Comparison of ENCODE assay signal across 7 mouse cellular contexts in genomic region chrX:107815502-107816217, GRCm38 (mm10). TPM values are rescaled to one million over a fixed set of nuclear protein-coding genes. Genes with fewer than 3 reads are reported as not detected.
DNase-seq lines count a peak whose midpoint lies in the region; ATAC-seq and TF ChIP-seq lines count a peak whose summit lies in the region.

No protein-coding gene starts in this region.

- H3K4me3 ChIP-seq in ES-E14 (ENCODE audit: insufficient read depth in 1 of 2, low read depth in 1 of 2, low read length in 2 of 2, poor library complexity in 1 of 2, severe bottlenecking in 1 of 2) = peak overlapping the region; percentile 54 to 72; a peak in 3 of 4 replicates
- H3K4me3 ChIP-seq in lung, postnatal 0 days (ENCODE audit: low read depth, low read length) = peak overlapping the region; percentile 61

- no peak for TF ChIP-seq CTCF in brain, embryonic 14.5 days (IDR thresholded peaks at IDR 0.05; ENCODE audit: borderline replicate concordance, extremely low read depth, insufficient read depth, insufficient read length)
- TF ChIP-seq CTCF in lung, postnatal 0 days (IDR thresholded peaks at IDR 0.05) = no peak

- H3K9me3 ChIP-seq in ES-E14 (ENCODE audit: control insufficient read depth, insufficient read depth, low read depth, low read length) = no peaks in the 10 kb centered on the region
- no peaks in the 10 kb centered on the region for H3K9me3 ChIP-seq in lung, postnatal 0 days (ENCODE audit: low read length)

- TF ChIP-seq EP300 in lung, postnatal 0 days (IDR thresholded peaks at IDR 0.05) = no peak

- peak overlapping the region; percentile 56 for H3K4me2 ChIP-seq in lung, postnatal 0 days (replicated peaks; ENCODE audit: low read depth, low read length)

- intact Hi-C loops in heart, postnatal 25 days (cut with DNase I) = loop anchor here (2.0 kb wide), 1 partner anchor 723 kb away; no protein-coding TSS in a partner anchor

- WGBS in large intestine, adult 2 months = 23% methylated on average over 32 of the region's 32 CpGs
- 15% methylated on average over 22 of the region's 32 CpGs for WGBS in lung, postnatal 0 days

- H3K27me3 ChIP-seq in lung, postnatal 0 days (replicated peaks; ENCODE audit: insufficient read depth, low read length) = no peaks in the 10 kb centered on the region

- no peak overlapping the region for H3K27ac ChIP-seq in ES-E14 (ENCODE audit: insufficient read depth, low read depth, low read length, poor library complexity, severe bottlenecking)
- H3K27ac ChIP-seq in lung, postnatal 0 days (ENCODE audit: low read length) = peak overlapping the region; percentile 68; the same call in 1 of the 2 replicates

- TF ChIP-seq POLR2A in brain, embryonic 14.5 days (IDR thresholded peaks at IDR 0.05; ENCODE audit: borderline replicate concordance, extremely low read depth, insufficient read depth, insufficient read length, poor library complexity, severe bottlenecking) = no peak

- no peaks in the 10 kb centered on the region; a peak in 1 of 4 replicates for H3K4me1 ChIP-seq in ES-E14 (ENCODE audit: control insufficient read depth in 2 of 2, insufficient read depth in 2 of 2, low read length in 2 of 2, poor library complexity in 1 of 2)
- H3K4me1 ChIP-seq in lung, postnatal 0 days (ENCODE audit: insufficient read depth, low read depth, low read length) = no peaks in the 10 kb centered on the region

- peak overlapping the region; percentile 70 for H3K9ac ChIP-seq in ES-E14 (ENCODE audit: insufficient read depth, low read depth, low read length, poor library complexity, severe bottlenecking)
- H3K9ac ChIP-seq in lung, postnatal 0 days (replicated peaks; ENCODE audit: low read depth) = peak overlapping the region; percentile 43

- no peaks in the 10 kb centered on the region for H3K36me3 ChIP-seq in ES-E14 (ENCODE audit: control insufficient read depth, insufficient read depth, low read length, poor library complexity, severe bottlenecking)
- H3K36me3 ChIP-seq in lung, postnatal 0 days (ENCODE audit: insufficient read depth, low read length) = no peaks in the 10 kb centered on the region

- no peak for DNase-seq in ES-E14 (ENCODE audit: low read depth, low spot score)
- DNase-seq in brain, embryonic 14.5 days (ENCODE audit: low read depth) = peak; percentile 31
- peak; percentile 1 for DNase-seq in heart, postnatal 25 days (ENCODE audit: low spot score)
- peak; percentile 27 for DNase-seq in large intestine, adult 2 months (ENCODE audit: low read depth, low spot score)
- DNase-seq in lung, postnatal 0 days (ENCODE audit: low spot score) = peak; percentile 33
- DNase-seq in ovary, postnatal 14 days (ENCODE audit: low spot score) = peak; percentile 3

- peak; percentile 64 for ATAC-seq in erythroid progenitor cell, adult 5-6 weeks (replicated peaks; ENCODE audit: low FRiP score, poor library complexity, severe bottlenecking)
- ATAC-seq in lung, postnatal 0 days = peak; percentile 73

- in situ Hi-C loops in ES-E14 (cut with MboI; ENCODE audit: low sequenced_read_pairs in 2 of 2, unreplicated experiment in 2 of 2) = no loop called here

TF ChIP-seq in ES-E14, 5 proteins besides CTCF, POLR2A, EP300 and RAD21:
- TF ChIP-seq ZC3H11A (IDR thresholded peaks at IDR 0.05; ENCODE audit: borderline replicate concordance, low read depth, low read length) = no peak
- 0 out of 2 replicates have a peak, but pooled peaks have one; percentile 13 for TF ChIP-seq ZNF384 (IDR thresholded peaks at IDR 0.05; ENCODE audit: low read depth, low read length)

RNA-seq across cellular contexts. Expression of gene 2610002M06Rik, which starts 0.5 kb away (rescaled TPM):
- total RNA-seq in ES-E14 (2012; rRNA removed) = 2.2 and 2.8 TPM in 2 replicates
- 13.2 and 16.3 TPM in 2 replicates for polyA plus RNA-seq in brain, embryonic 14.5 days (2012; rRNA removed)
- 5.0 and 12.6 TPM in 2 replicates for total RNA-seq in erythroid progenitor cell, adult 5-6 weeks (2015; ENCODE audit: low replicate concordance)
- total RNA-seq in erythroid progenitor cell, adult 5-6 weeks (2017; ENCODE audit: low replicate concordance) = 8.5 and 11.3 TPM in 2 replicates
- total RNA-seq in heart, postnatal 25 days (2021) = 1 to 10 TPM; 4.9 to 5.6 TPM
- 3.2 TPM in 2 replicates for polyA plus RNA-seq in large intestine, adult 2 months (2012; rRNA removed)
- 11.5 and 12.1 TPM in 2 replicates for polyA plus RNA-seq in lung, postnatal 0 days (2015; fragmentation: Nextera tagmentation; extraction: Ambion mirVana)

RNA-seq across cellular contexts. Expression of gene Tent5d, which starts 23.3 kb away (rescaled TPM):
- 0.21 and 0.49 TPM in 2 replicates for total RNA-seq in ES-E14 (2012; rRNA removed)
- polyA plus RNA-seq in brain, embryonic 14.5 days (2012; rRNA removed) = not detected in 2 replicates
- not detected in 2 replicates for total RNA-seq in erythroid progenitor cell, adult 5-6 weeks (2015; ENCODE audit: low replicate concordance)
- total RNA-seq in erythroid progenitor cell, adult 5-6 weeks (2017; ENCODE audit: low replicate concordance) = not detected in 2 replicates
- total RNA-seq in heart, postnatal 25 days (2021) = not detected
- not detected in 2 replicates for polyA plus RNA-seq in large intestine, adult 2 months (2012; rRNA removed)
- not detected in 2 replicates for polyA plus RNA-seq in lung, postnatal 0 days (2015; fragmentation: Nextera tagmentation; extraction: Ambion mirVana)
